Comparison of ENCODE assay signal across 9 mouse cellular contexts in the genomic region with DNA sequence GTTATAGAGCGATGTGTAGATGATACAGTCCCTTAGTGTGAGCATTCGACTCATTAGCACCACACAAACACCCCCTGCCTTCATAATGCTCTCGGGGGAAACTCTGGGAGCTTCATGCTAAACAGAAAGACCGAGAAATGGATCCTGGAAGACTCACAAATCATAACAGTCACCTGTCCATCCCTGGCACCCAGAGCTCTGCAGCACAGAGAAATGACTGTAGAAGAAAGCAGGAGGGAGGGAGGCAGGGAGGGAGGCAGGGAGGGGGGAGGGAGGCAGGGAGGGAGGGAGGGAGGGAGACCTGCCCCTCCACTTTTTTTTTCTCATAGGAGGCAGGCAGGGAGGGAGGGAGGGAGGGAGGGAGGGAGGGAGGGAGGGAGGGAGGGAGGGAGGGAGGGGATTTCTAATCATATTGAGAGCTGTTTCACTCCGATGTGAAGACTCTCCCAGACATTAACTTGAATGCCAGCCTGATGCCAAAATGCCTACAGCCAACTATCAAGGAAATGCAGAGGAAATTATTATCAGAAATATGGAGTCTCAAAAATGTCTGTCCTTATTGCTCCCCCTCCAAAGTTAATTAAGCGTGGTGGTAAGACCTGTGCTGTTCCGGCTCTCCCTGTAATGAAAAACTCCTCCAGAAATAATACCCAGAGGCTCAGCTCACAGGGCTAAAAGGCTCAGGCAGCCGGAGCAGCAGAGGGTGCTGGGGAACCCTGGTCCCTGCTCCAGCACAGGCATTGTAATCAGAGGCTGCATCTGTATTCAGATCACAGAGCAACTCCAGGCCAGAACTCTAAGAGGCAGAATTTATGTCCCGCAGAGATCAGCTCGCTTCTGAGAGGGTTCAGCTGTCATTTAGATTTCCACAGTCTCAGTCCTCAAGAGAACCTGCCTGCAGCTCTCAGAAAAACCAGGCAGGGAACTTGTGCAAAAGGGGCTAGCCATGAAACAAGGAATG. TPM values are rescaled to one million over a fixed set of nuclear protein-coding genes. Genes with fewer than 3 reads are reported as not detected.
DNase-seq lines count a peak whose midpoint lies in the region; ATAC-seq and TF ChIP-seq lines count a peak whose summit lies in the region.
"Had no signal": no experiment of that assay in that cellular context is flagged by ENCODE, and none has a peak within 500 bp of the region (broad histone marks: within the 10 kb centered on the region; RNA-seq: fewer than 3 reads in every experiment).

No protein-coding gene starts in this region.

- H3K27ac ChIP-seq in cortical plate, adult 2 months (ENCODE audit: insufficient read depth, low read length), result peak overlapping the region; percentile 57; the same call in 1 of the 2 replicates
- peak overlapping the region; percentile 83 for H3K27ac ChIP-seq in hindbrain, embryonic 14.5 days
- H3K27ac ChIP-seq in midbrain, embryonic 10.5 days (replicated peaks), result peak overlapping the region; percentile 79
- H3K27ac ChIP-seq: heart, embryonic 15.5 days had no signal

- no peak overlapping the region for H3K9ac ChIP-seq in hindbrain, embryonic 14.5 days
- H3K9ac ChIP-seq: heart, embryonic 15.5 days had no signal

- peaks cover 2% of the 10 kb centered on the region for H3K4me1 ChIP-seq in cortical plate, adult 2 months (ENCODE audit: control insufficient read depth, insufficient read depth, low read length)
- peaks cover 14% of the 10 kb centered on the region for H3K4me1 ChIP-seq in hindbrain, embryonic 14.5 days (replicated peaks; ENCODE audit: control insufficient read depth, insufficient read depth, low read length)
- H3K4me1 ChIP-seq in midbrain, embryonic 10.5 days, result peaks cover 57% of the 10 kb centered on the region
- H3K4me1 ChIP-seq: heart, embryonic 15.5 days had no signal

- no peaks in the 10 kb centered on the region; the same call in 1 of the 2 replicates for H3K9me3 ChIP-seq in hindbrain, embryonic 14.5 days (ENCODE audit: control insufficient read depth, low read length)
- no peaks in the 10 kb centered on the region for H3K9me3 ChIP-seq in midbrain, embryonic 10.5 days (replicated peaks)
- H3K9me3 ChIP-seq: heart, embryonic 15.5 days had no signal

- no peak for TF ChIP-seq POLR2A in cortical plate, adult 2 months (IDR thresholded peaks at IDR 0.05; ENCODE audit: extremely low read depth, insufficient read depth, low read length)

- intact Hi-C loops in left cerebral cortex, postnatal 10 days (cut with DNase I), result no loop called here

- 21% methylated on average over 10 of the region's 10 CpGs for WGBS in hindbrain, embryonic 14.5 days
- 38% methylated on average over 10 of the region's 10 CpGs for whole genome bisulfite sequencing in midbrain, embryonic 10.5 days

- H3K27me3 ChIP-seq in hindbrain, embryonic 14.5 days (ENCODE audit: control insufficient read depth, insufficient read depth, low read length), result no peaks in the 10 kb centered on the region
- no peaks in the 10 kb centered on the region; the same call in 1 of the 2 replicates for H3K27me3 ChIP-seq in midbrain, embryonic 10.5 days (ENCODE audit: low read depth, poor library complexity, severe bottlenecking)

- ATAC-seq in hindbrain, embryonic 14.5 days (ENCODE audit: low FRiP score), result peak; percentile 91

- DNase-seq in ES-CJ7 (ENCODE audit: low read depth, low spot score), result peak; percentile 24
- peak; percentile 79 for DNase-seq in hindbrain, embryonic 14.5 days (ENCODE audit: low spot score)
- DNase-seq in midbrain, embryonic 10.5 days (ENCODE audit: low spot score), result peak; percentile 63
- DNase-seq in testis, postnatal 14 days (ENCODE audit: low spot score), result no peak
- DNase-seq in right cerebral cortex, adult 2 months (ENCODE audit: low spot score in 2 of 2), result no peak
- DNase-seq in left cerebral cortex, postnatal 10 days (ENCODE audit: extremely low spot score in 1 of 2, low spot score in 2 of 2), result no peak
- DNase-seq in lung, postnatal 25 days (ENCODE audit: low spot score), result no peak

- no peaks in the 10 kb centered on the region for H3K36me3 ChIP-seq in hindbrain, embryonic 14.5 days (replicated peaks; ENCODE audit: control insufficient read depth, insufficient read depth)
- H3K36me3 ChIP-seq in midbrain, embryonic 10.5 days, result no peaks in the 10 kb centered on the region
- H3K36me3 ChIP-seq: heart, embryonic 15.5 days had no signal

- no peak for TF ChIP-seq CTCF in cortical plate, adult 2 months (IDR thresholded peaks at IDR 0.05; ENCODE audit: extremely low read depth, insufficient read depth, low read length)

- no peak overlapping the region for H3K4me3 ChIP-seq in cortical plate, adult 2 months (ENCODE audit: insufficient read depth, low read length)
- no peak overlapping the region for H3K4me3 ChIP-seq in hindbrain, embryonic 14.5 days (replicated peaks; ENCODE audit: low read length)
- peak overlapping the region; percentile 18; the same call in 1 of the 2 replicates for H3K4me3 ChIP-seq in midbrain, embryonic 10.5 days
- H3K4me3 ChIP-seq: heart, embryonic 15.5 days had no signal

- peak overlapping the region; percentile 8 for H3K4me2 ChIP-seq in hindbrain, embryonic 14.5 days (replicated peaks)
- H3K4me2 ChIP-seq: heart, embryonic 15.5 days had no signal

RNA-seq across cellular contexts. Expression of gene Hrh2, which starts 19.9 kb away (rescaled TPM):
- polyA plus RNA-seq in cortical plate, adult 2 months (2012; rRNA removed), result 13.3 and 14.2 TPM in 2 replicates
- polyA plus RNA-seq in hindbrain, embryonic 14.5 days (2014; fragmentation: Nextera tagmentation; extraction: Ambion mirVana), result 0.76 and 0.90 TPM in 2 replicates
- polyA plus RNA-seq in midbrain, embryonic 10.5 days (2016; fragmentation: Nextera tagmentation; extraction: Ambion mirVana), result 0.14 and 0.15 TPM in 2 replicates
- 1 to 10 TPM; 5.6 to 6.9 TPM for total RNA-seq in left cerebral cortex, postnatal 10 days (2021)

Comparison
In these comparisons a context has a peak if more than half of its experiments do, and no peak if none do; other contexts are left out.
1. DNase-seq: peak in ES-CJ7 (single experiment), hindbrain, embryonic 14.5 days (single experiment) and midbrain, embryonic 10.5 days (single experiment); none in testis, postnatal 14 days (single experiment), right cerebral cortex, adult 2 months (0 of 2), left cerebral cortex, postnatal 10 days (0 of 2) and lung, postnatal 25 days (single experiment).
2. Peak in every context shown above with its lines, with median percentiles within 50 percentile points of each other: H3K27ac ChIP-seq.